Mouse (Mus musculus) olfactory bulb, adult 2 months (tissue): ENCODE results near the gene Sorbs1. TPM values are rescaled to one million over a fixed set of nuclear protein-coding genes. Genes with fewer than 3 reads are reported as not detected.

Experiments
- H3K27ac ChIP-seq: fragments of 200-500 bp; 2 replicates; pipeline ENCODE4 v1.5.1; 2012; ENCODE audit warnings: low read depth, low read length; ENCODE audit not compliant: insufficient read depth
- H3K4me1 ChIP-seq: fragments of 200-500 bp; 2 replicates; pipeline ENCODE4 v1.6.1; 2012; ENCODE audit warnings: low read length; ENCODE audit not compliant: control insufficient read depth, insufficient read depth
- H3K4me3 ChIP-seq: fragments of 200-500 bp; 2 replicates; pipeline ENCODE4 v1.5.1; 2012; ENCODE audit warnings: mild to moderate bottlenecking, low read depth, low read length, moderate library complexity; ENCODE audit not compliant: insufficient read depth
- CTCF ChIP-seq: fragments of 200-500 bp; IDR thresholded peaks from 2 replicates; pipeline ENCODE4 v1.5.1; 2012; ENCODE audit warnings: low read depth, mild to moderate bottlenecking, low read length, moderate library complexity; ENCODE audit not compliant: insufficient read depth
- POLR2A ChIP-seq: fragments of 200-500 bp; IDR thresholded peaks from 2 replicates; pipeline ENCODE4 v1.6.1; 2012; ENCODE audit warnings: mild to moderate bottlenecking, low read depth, low read length, moderate library complexity; ENCODE audit not compliant: insufficient read depth
- WGBS: fragments of 180-500 bp; shearing (Covaris S2); methylation state at CpG from one replicate; pipeline ENCODE4 v1.1.7; 2018; 5-methylcytosine and 5-hydroxymethylcytosine counted together
- polyA plus RNA-seq: library from polyadenylated mRNA; stranded (reverse); fragments of >200 nt; gene quantifications from 2 replicates; pipeline ENCODE4 v1.2.4, GENCODE M21; 2012; ENCODE audit warnings: low replicate concordance; ENCODE audit not compliant: missing spikeins, insufficient read depth, insufficient read length

Sorbs1 gene
- polyA plus RNA-seq, 1 experiment: not detected

- H3K27ac ChIP-seq: 0 out of 2 replicates have a peak overlapping the region, but pooled peaks have one; percentile 95
These were observed 145.1 kb downstream of the Sorbs1 start for GRCm38 (mm10) chr19:40368517-40368916.

DNA sequence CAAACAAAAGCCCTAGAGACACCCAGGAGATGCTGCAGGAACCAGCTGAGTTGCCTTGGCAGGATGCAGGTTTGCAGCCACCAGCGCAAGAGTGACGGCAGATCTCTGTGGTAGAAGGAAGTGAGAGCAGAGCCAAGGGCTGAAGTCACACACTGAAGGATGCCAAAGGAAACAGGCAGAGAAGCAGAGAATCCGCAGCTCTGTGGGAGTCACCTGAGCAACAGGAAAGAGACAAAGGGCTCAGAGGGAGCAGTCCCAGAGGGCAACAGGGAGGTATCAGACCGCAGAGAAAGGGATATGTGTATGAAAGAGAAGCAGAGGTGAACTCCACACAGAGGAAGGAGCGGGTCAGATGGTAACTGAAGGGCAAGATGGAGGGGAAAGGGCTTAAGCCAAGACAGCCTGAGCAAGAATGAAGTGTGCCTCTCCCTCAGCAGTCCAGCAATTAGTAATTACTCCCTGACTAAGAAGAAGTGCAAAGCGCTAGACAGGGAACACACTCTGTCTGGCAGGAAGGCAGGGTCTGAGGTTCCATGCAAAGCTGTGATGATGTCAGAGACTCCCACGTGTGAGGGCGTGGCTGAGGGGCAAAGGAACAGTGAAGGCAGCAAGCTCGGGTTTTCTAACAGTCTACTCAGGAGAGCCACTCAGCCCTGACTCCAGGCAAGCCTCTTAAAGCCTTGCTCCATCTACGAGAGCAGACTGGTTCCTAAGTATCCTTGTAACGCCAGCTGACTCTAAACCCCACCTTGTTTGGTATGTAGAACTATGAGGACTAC, 147.2 kb downstream of the Sorbs1 start:
- TF ChIP-seq CTCF: no peak
- no peak for TF ChIP-seq POLR2A
- Histone ChIP-seq H3K4me3 (no peak overlapping the region), H3K4me1 (peaks cover 50% of the 10 kb centered on the region), H3K27ac (peak overlapping the region; percentile 81)
- 24% methylated on average over 11 of the region's 11 CpGs for WGBS

More at GRCm38 (mm10) chr19:40368517-40368916, 145.1 kb downstream of the Sorbs1 start:
- peaks cover 46% of the 10 kb centered on the region for H3K4me1 ChIP-seq
- WGBS: 97% methylated on average over 2 of the region's 2 CpGs
- H3K4me3 ChIP-seq: no peak overlapping the region
- TF ChIP-seq CTCF (no peak), POLR2A (no peak)

DNA sequence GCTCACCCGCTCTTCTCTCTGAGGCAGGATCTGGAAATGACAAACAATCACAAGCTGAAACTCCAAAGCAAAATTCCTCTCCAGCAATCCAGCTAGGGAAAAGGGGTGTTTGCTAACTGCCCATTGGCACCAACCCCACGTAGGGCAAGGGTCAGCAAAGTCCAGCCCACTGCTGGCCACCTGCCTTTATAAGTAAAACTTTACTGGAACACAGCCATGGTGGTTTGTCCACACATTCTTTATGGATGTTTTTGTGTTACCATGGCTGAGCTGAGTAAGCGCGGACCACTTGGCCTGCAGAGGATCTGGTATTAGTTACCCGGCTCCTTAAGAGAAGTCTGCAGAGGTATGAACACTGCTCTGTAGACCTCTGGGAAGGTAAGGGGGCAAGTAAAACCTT, 148.4 kb downstream of the Sorbs1 start:
- WGBS: 67% methylated on average over 5 of the region's 5 CpGs
- Histone ChIP-seq H3K4me3 (no peak overlapping the region), H3K27ac (peak overlapping the region; percentile 20; the same call in 1 of the 2 replicates), H3K4me1 (peaks cover 41% of the 10 kb centered on the region)
- TF ChIP-seq CTCF (no peak), POLR2A (no peak)

DNA sequence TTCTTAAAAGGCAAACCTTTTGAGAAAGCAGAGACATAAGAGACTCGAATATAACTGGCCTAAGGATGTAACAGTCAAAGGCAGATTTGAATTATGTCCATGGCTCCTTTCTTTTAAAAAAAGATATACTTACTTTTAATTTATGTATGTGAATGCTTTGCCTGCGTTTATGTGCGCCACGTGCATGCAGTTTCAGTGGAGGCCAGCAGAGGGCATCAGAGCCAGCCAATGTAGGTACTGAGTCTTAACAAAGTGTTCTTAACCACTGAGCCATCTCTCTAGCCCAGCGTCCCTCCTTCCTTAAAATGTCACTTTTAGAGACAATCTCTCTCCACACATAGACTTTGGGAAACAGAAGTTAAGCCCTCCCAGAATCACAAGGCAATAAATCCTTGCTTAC, 150.1 kb downstream of the Sorbs1 start:
- Histone ChIP-seq H3K4me3 (no peak overlapping the region), H3K4me1 (peaks cover 28% of the 10 kb centered on the region), H3K27ac (no peak overlapping the region)
- WGBS: 96% methylated on average over 5 of the region's 5 CpGs
- TF ChIP-seq CTCF (no peak), POLR2A (no peak)

GRCm38 (mm10) chr19:40362203-40362865, 151.2 kb downstream of the Sorbs1 start:
- H3K27ac ChIP-seq: peak overlapping the region; percentile 54; the same call in 1 of the 2 replicates
- no peak for TF ChIP-seq POLR2A
- TF ChIP-seq CTCF: no peak
- 42% methylated on average over 12 of the region's 12 CpGs for whole genome bisulfite sequencing

GRCm38 (mm10) chr19:40359712-40360394, 153.7 kb downstream of the Sorbs1 start:
- H3K4me3 ChIP-seq: no peak overlapping the region
- TF ChIP-seq CTCF (no peak), POLR2A (no peak)
- H3K4me1 ChIP-seq: peaks cover 24% of the 10 kb centered on the region
- WGBS: 87% methylated on average over 5 of the region's 5 CpGs
- no peak overlapping the region for H3K27ac ChIP-seq

More at GRCm38 (mm10) chr19:40362203-40362865, 151.2 kb downstream of the Sorbs1 start:
- Histone ChIP-seq H3K4me3 (no peak overlapping the region), H3K4me1 (peaks cover 26% of the 10 kb centered on the region)

- no peak for TF ChIP-seq CTCF
- no peak for TF ChIP-seq POLR2A
- Histone ChIP-seq H3K4me1 (peaks cover 16% of the 10 kb centered on the region), H3K4me3 (no peak overlapping the region), H3K27ac (peak overlapping the region; percentile 41)
- WGBS: 70% methylated on average over 15 of the region's 15 CpGs
These were observed 156.8 kb downstream of the Sorbs1 start for GRCm38 (mm10) chr19:40356536-40357522.

DNA sequence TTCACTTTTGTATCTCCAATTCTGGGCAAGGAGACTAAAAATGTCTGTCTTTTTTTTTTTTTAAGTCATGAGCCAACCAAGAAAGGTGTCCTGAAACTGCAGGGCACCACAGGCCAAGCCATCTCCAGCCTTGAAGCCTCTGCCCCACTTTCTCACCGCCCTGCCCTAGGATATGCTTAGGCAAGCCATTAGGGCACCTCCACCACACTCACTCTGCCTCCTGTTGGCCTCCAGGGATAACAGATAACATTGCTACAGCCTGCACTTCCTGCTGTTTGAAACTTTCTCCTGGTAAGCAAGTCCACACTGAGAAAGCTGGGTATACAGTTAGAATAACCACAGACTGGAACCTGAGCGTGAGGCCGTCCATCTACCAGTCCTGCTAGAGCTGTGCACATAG, 158.5 kb downstream of the Sorbs1 start:
- H3K27ac ChIP-seq: no peak overlapping the region
- TF ChIP-seq POLR2A: no peak
- TF ChIP-seq CTCF: no peak
- peaks cover 15% of the 10 kb centered on the region for H3K4me1 ChIP-seq
- WGBS: 91% methylated on average over 3 of the region's 3 CpGs
- no peak overlapping the region for H3K4me3 ChIP-seq
